Mouse (Mus musculus): ENCODE measurements around the gene Mamstr. TPM values are rescaled to one million over a fixed set of nuclear protein-coding genes. Genes with fewer than 3 reads are reported as not detected.
"Not testable (repeated sequence)": the region's sequence is repeated elsewhere in the genome, so short reads cannot be mapped to it uniquely, and the experiment has no call there.

Gene Mamstr
- polyA plus RNA-seq, 1 experiment from 2014 or later: 3.9 TPM

DNA sequence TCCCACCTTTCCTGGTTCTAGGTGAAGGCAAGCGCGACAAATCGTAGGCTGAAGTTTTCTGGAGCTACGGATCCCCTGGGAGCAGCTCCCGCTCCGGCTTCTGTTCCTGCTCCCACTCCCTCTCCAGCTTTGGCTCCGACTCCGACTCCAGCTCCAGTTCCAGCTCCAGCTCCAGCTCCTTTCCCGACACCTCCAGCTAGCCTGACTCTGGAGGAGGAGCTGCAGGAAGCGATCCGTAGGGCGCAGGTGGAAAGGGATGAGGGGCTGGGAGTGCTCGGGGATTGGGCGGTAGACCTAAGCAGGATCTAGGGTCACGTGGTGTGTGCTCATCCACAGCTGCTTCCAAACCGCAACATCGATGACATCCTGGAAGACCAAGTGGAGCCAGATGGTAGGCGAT lies 4.4 kb downstream of the Mamstr start:
- 13% methylated on average over 18 of the region's 18 CpGs for WGBS
- peaks cover 37% of the 10 kb centered on the region for H3K4me1 ChIP-seq (replicated peaks; ENCODE audit: insufficient read depth, low read length)
- peak; percentile 84 for DNase-seq (ENCODE audit: low spot score)

DNA sequence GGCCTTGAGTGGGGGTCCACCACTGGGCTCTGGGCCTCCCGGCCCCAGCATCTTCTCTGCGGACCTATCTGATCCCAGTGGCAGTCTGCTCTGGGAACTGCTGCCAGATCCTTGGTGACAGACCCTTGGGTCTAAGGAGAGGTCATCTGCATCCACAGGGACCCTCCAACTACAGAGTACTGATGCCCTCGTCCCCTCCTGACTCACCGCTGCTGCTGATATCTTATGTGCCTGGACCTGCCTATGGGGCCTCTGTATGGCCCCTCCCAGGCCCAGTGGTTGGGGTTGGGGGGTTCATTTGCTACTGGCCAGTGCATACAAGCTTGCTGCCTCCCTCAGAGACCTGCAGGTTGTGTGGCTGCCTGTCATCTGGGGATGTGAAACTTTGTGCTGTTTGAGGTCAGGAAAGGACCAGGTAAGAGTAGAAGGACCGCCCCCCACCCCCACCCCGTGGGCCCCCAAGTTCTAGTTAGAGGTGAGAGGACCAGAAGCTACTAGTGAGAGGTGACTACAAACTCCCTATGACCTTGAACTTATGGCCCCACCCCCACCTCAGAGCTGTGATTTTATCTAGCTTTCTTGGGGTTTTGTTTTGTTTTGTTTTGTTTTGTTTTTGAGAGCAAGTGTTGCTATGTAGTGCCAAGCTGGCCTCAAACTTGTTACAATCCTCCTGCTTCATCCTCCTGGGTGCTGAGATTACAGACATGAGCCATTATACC lies 5.3 kb downstream of the Mamstr start:
- TF ChIP-seq CTCF (IDR thresholded peaks at IDR 0.05; ENCODE audit: low read depth): no peak
- no peak overlapping the region for H3K4me3 ChIP-seq (replicated peaks; ENCODE audit: low read depth, low read length)
- no peaks in the 10 kb centered on the region for H3K36me3 ChIP-seq (ENCODE audit: insufficient read depth, low read length)
- no peak for ATAC-seq (replicated peaks; ENCODE audit: low FRiP score, low read depth)
- no peaks in the 10 kb centered on the region for H3K27me3 ChIP-seq (ENCODE audit: insufficient read depth, low read length)
- H3K9ac ChIP-seq (ENCODE audit: low read depth, low read length): no peak overlapping the region
- peak overlapping the region; percentile 74; the same call in 1 of the 2 replicates for H3K27ac ChIP-seq
- peak overlapping the region; percentile 66; the same call in 1 of the 2 replicates for H3K4me2 ChIP-seq (ENCODE audit: low read length)
- peaks cover 30% of the 10 kb centered on the region for H3K4me1 ChIP-seq (replicated peaks; ENCODE audit: insufficient read depth, low read length)
- 76% methylated on average over 6 of the region's 6 CpGs for WGBS
- no peaks in the 10 kb centered on the region for H3K9me3 ChIP-seq (replicated peaks; ENCODE audit: low read length)
- DNase-seq (ENCODE audit: low spot score): no peak

More for the DNA sequence above, 4.4 kb downstream of the Mamstr start:
- TF ChIP-seq CTCF (IDR thresholded peaks at IDR 0.05; ENCODE audit: low read depth): no peak
- Histone ChIP-seq H3K9me3 (replicated peaks; ENCODE audit: low read length) (no peaks in the 10 kb centered on the region), H3K27me3 (ENCODE audit: insufficient read depth, low read length) (no peaks in the 10 kb centered on the region), H3K27ac (peak overlapping the region; percentile 74), H3K4me2 (ENCODE audit: low read length) (peak overlapping the region; percentile 66), H3K36me3 (ENCODE audit: insufficient read depth, low read length) (no peaks in the 10 kb centered on the region), H3K4me3 (replicated peaks; ENCODE audit: low read depth, low read length) (peak overlapping the region; percentile 11), H3K9ac (ENCODE audit: low read depth, low read length) (peak overlapping the region; percentile 51; the same call in 1 of the 2 replicates)
- ATAC-seq (replicated peaks; ENCODE audit: low FRiP score, low read depth): peak; percentile 5

DNA sequence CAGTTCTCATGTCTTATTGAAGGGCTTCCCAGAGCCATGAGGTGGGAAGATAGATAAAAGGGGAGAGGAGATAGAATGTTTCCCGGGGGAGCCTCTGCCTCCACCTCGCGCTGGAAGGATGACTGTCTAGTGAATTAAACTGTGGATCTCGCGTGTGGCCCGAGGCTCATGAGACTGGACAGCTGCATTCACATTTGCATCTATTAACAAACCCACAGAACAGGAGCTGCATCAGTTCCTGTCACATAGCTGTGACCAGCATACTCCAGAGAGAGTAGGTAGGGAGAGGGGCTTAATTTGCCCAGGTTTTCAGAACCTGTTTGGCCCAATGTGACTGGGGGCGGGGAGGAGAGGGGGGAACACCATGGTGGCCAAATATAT lies 5.8 kb downstream of the Mamstr start:
- Histone ChIP-seq H3K9ac (ENCODE audit: low read depth, low read length) (no peak overlapping the region), H3K4me3 (replicated peaks; ENCODE audit: low read depth, low read length) (no peak overlapping the region), H3K4me2 (ENCODE audit: low read length) (no peak overlapping the region), H3K9me3 (replicated peaks; ENCODE audit: low read length) (no peaks in the 10 kb centered on the region), H3K27me3 (ENCODE audit: insufficient read depth, low read length) (no peaks in the 10 kb centered on the region), H3K27ac (no peak overlapping the region), H3K36me3 (ENCODE audit: insufficient read depth, low read length) (no peaks in the 10 kb centered on the region), H3K4me1 (replicated peaks; ENCODE audit: insufficient read depth, low read length) (peaks cover 26% of the 10 kb centered on the region)
- no peak for TF ChIP-seq CTCF (IDR thresholded peaks at IDR 0.05; ENCODE audit: low read depth)
- ATAC-seq (replicated peaks; ENCODE audit: low FRiP score, low read depth): no peak
- no peak for DNase-seq (ENCODE audit: low spot score)
- WGBS: 83% methylated on average over 7 of the region's 7 CpGs

DNA sequence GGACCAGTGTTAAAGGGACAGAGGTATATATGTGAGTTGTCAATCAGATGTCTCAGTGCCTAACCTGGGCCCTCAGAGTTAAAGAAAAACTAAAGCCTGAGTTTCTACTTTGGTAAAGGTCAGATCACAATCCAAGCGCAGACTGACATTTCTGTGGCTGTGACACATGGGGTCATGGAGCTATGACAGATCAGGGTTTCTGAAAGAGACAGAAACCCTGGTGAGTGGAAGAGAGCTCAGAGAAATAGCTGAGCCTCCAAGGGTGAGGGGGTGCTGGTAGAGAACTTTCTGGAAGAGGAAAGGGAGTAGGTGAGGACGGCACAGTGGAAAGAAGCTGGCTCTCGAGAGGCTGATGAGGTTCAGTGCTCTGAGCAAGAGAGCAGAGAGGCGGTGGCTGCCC lies 6.9 kb downstream of the Mamstr start:
- no peak for TF ChIP-seq CTCF (IDR thresholded peaks at IDR 0.05; ENCODE audit: low read depth)
- Histone ChIP-seq H3K9me3 (replicated peaks; ENCODE audit: low read length) (no peaks in the 10 kb centered on the region), H3K36me3 (ENCODE audit: insufficient read depth, low read length) (no peaks in the 10 kb centered on the region), H3K4me3 (replicated peaks; ENCODE audit: low read depth, low read length) (no peak overlapping the region), H3K9ac (ENCODE audit: low read depth, low read length) (no peak overlapping the region), H3K27me3 (ENCODE audit: insufficient read depth, low read length) (no peaks in the 10 kb centered on the region), H3K27ac (no peak overlapping the region), H3K4me2 (ENCODE audit: low read length) (no peak overlapping the region), H3K4me1 (replicated peaks; ENCODE audit: insufficient read depth, low read length) (peaks cover 15% of the 10 kb centered on the region)
- no peak for DNase-seq (ENCODE audit: low spot score)
- WGBS: 54% methylated on average over 4 of the region's 4 CpGs
- ATAC-seq (replicated peaks; ENCODE audit: low FRiP score, low read depth): no peak

- 76% methylated on average over 8 of the region's 8 CpGs for WGBS
- no peaks in the 10 kb centered on the region; the same call in none of the 2 replicates for H3K4me1 ChIP-seq (replicated peaks; ENCODE audit: insufficient read depth, low read length)
- H3K4me3 ChIP-seq (replicated peaks; ENCODE audit: low read depth, low read length): no peak overlapping the region
- H3K27ac ChIP-seq: no peak overlapping the region
- ATAC-seq (replicated peaks; ENCODE audit: low FRiP score, low read depth) (no peak), DNase-seq (ENCODE audit: low spot score) (no peak)
- H3K27me3 ChIP-seq (ENCODE audit: insufficient read depth, low read length): no peaks in the 10 kb centered on the region
- no peak for TF ChIP-seq CTCF (IDR thresholded peaks at IDR 0.05; ENCODE audit: low read depth)
- no peaks in the 10 kb centered on the region for H3K36me3 ChIP-seq (ENCODE audit: insufficient read depth, low read length)
- H3K9ac ChIP-seq (ENCODE audit: low read depth, low read length): no peak overlapping the region
- no peaks in the 10 kb centered on the region for H3K9me3 ChIP-seq (replicated peaks; ENCODE audit: low read length)
- no peak overlapping the region for H3K4me2 ChIP-seq (ENCODE audit: low read length)
Observed at GRCm38 (mm10) chr7:45649351-45649750, 9.6 kb downstream of the Mamstr start.

DNA sequence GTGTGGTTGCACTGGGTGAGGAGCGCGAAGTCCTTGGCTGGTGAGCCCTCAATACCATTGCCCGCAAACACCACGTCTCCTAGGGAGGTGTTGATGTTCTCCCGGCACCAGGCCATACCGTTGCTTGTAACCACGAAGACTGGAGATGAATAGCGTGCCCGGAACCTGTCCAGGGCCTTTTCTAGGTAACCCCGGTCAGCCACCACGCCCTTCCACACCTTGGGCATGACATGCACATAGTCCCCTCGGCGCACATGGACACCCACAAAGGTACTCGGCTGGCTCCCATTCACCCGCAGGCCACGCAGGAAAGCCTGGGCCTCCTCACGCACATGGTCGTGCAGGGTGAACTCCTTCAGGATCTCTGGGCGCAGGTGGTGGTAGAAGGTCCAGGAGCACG lies 10.7 kb downstream of the Mamstr start:
- H3K9me3 ChIP-seq (replicated peaks; ENCODE audit: low read length); H3K27ac ChIP-seq; H3K4me2 ChIP-seq (ENCODE audit: low read length); DNase-seq (ENCODE audit: low spot score); H3K4me3 ChIP-seq (replicated peaks; ENCODE audit: low read depth, low read length); ATAC-seq (replicated peaks; ENCODE audit: low FRiP score, low read depth); H3K9ac ChIP-seq (ENCODE audit: low read depth, low read length); H3K27me3 ChIP-seq (ENCODE audit: insufficient read depth, low read length); H3K4me1 ChIP-seq (replicated peaks; ENCODE audit: insufficient read depth, low read length); H3K36me3 ChIP-seq (ENCODE audit: insufficient read depth, low read length): not testable (repeated sequence)
- 93% methylated on average over 19 of the region's 20 CpGs for WGBS

All from kidney, postnatal 0 days (tissue).